Mouse (Mus musculus): ENCODE measurements around the gene Adamts4. TPM values are rescaled to one million over a fixed set of nuclear protein-coding genes. Genes with fewer than 3 reads are reported as not detected.

Gene Adamts4
- polyA plus RNA-seq, 1 experiment from 2014 or later = 1.7 TPM

Other genes with a start within 250 kb of the Adamts4 start
- gene Fcgr4, start 231.5 kb upstream of the Adamts4 start, polyA plus RNA-seq (2014; fragmentation: Nextera tagmentation; extraction: Ambion mirVana) = 0.23 TPM in 1 of 2 replicates, not detected in the other
- 3.8 and 4.4 TPM in 2 replicates for gene Fcgr3, start 185.5 kb upstream of the Adamts4 start, polyA plus RNA-seq (2014; fragmentation: Nextera tagmentation; extraction: Ambion mirVana)
- 2.7 and 5.6 TPM in 2 replicates for gene Cfap126, start 136.5 kb upstream of the Adamts4 start, polyA plus RNA-seq (2014; fragmentation: Nextera tagmentation; extraction: Ambion mirVana)
- 426 and 502 TPM in 2 replicates for gene Sdhc, start 99.8 kb upstream of the Adamts4 start, polyA plus RNA-seq (2014; fragmentation: Nextera tagmentation; extraction: Ambion mirVana)
- gene Mpz, start 99.7 kb upstream of the Adamts4 start, polyA plus RNA-seq (2014; fragmentation: Nextera tagmentation; extraction: Ambion mirVana) = 0.30 TPM in 1 of 2 replicates, not detected in the other
- gene Pcp4l1, start 54.2 kb upstream of the Adamts4 start, polyA plus RNA-seq (2014; fragmentation: Nextera tagmentation; extraction: Ambion mirVana) = 36.2 and 40.0 TPM in 2 replicates
- gene Nr1i3, start 36.5 kb upstream of the Adamts4 start, polyA plus RNA-seq (2014; fragmentation: Nextera tagmentation; extraction: Ambion mirVana) = 0.11 and 0.19 TPM in 2 replicates
- gene Tomm40l, start 27.9 kb upstream of the Adamts4 start, polyA plus RNA-seq (2014; fragmentation: Nextera tagmentation; extraction: Ambion mirVana) = 44.1 and 53.2 TPM in 2 replicates
- 13.6 and 55.4 TPM in 2 replicates for gene Apoa2, start 25.4 kb upstream of the Adamts4 start, polyA plus RNA-seq (2014; fragmentation: Nextera tagmentation; extraction: Ambion mirVana)
- gene Fcer1g, start 16.1 kb upstream of the Adamts4 start, polyA plus RNA-seq (2014; fragmentation: Nextera tagmentation; extraction: Ambion mirVana) = 12.1 and 18.4 TPM in 2 replicates
- 446 and 471 TPM in 2 replicates for gene Ndufs2, start 967 bp downstream of the Adamts4 start, polyA plus RNA-seq (2014; fragmentation: Nextera tagmentation; extraction: Ambion mirVana)
- 48.4 and 49.4 TPM in 2 replicates for gene B4galt3, start 19.9 kb downstream of the Adamts4 start, polyA plus RNA-seq (2014; fragmentation: Nextera tagmentation; extraction: Ambion mirVana)
- gene Ppox, start 30.8 kb downstream of the Adamts4 start, polyA plus RNA-seq (2014; fragmentation: Nextera tagmentation; extraction: Ambion mirVana) = 59.9 and 60.7 TPM in 2 replicates
- 51.2 TPM in 2 replicates for gene Usp21, start 37.6 kb downstream of the Adamts4 start, polyA plus RNA-seq (2014; fragmentation: Nextera tagmentation; extraction: Ambion mirVana)
- gene Ufc1, start 44.6 kb downstream of the Adamts4 start, polyA plus RNA-seq (2014; fragmentation: Nextera tagmentation; extraction: Ambion mirVana) = 90.3 and 92.9 TPM in 2 replicates
- gene Dedd, start 78.7 kb downstream of the Adamts4 start, polyA plus RNA-seq (2014; fragmentation: Nextera tagmentation; extraction: Ambion mirVana) = 40.4 and 45.4 TPM in 2 replicates
- gene Nit1, start 95.2 kb downstream of the Adamts4 start, polyA plus RNA-seq (2014; fragmentation: Nextera tagmentation; extraction: Ambion mirVana) = 24.8 and 30.9 TPM in 2 replicates
- 49.5 and 51.3 TPM in 2 replicates for gene Pfdn2, start 95.2 kb downstream of the Adamts4 start, polyA plus RNA-seq (2014; fragmentation: Nextera tagmentation; extraction: Ambion mirVana)
- 0.49 and 0.51 TPM in 2 replicates for gene Klhdc9, start 110.4 kb downstream of the Adamts4 start, polyA plus RNA-seq (2014; fragmentation: Nextera tagmentation; extraction: Ambion mirVana)
- 0.08 and 0.20 TPM in 2 replicates for gene Nectin4, start 119.7 kb downstream of the Adamts4 start, polyA plus RNA-seq (2014; fragmentation: Nextera tagmentation; extraction: Ambion mirVana)
- 0.18 and 0.44 TPM in 2 replicates for gene Arhgap30, start 138.5 kb downstream of the Adamts4 start, polyA plus RNA-seq (2014; fragmentation: Nextera tagmentation; extraction: Ambion mirVana)
- gene Usf1, start 160.9 kb downstream of the Adamts4 start, polyA plus RNA-seq (2014; fragmentation: Nextera tagmentation; extraction: Ambion mirVana) = 53.3 and 68.2 TPM in 2 replicates
- 0.45 and 1.7 TPM in 2 replicates for gene Tstd1, start 168.5 kb downstream of the Adamts4 start, polyA plus RNA-seq (2014; fragmentation: Nextera tagmentation; extraction: Ambion mirVana)
- 64.1 and 65.7 TPM in 2 replicates for gene F11r, start 187.1 kb downstream of the Adamts4 start, polyA plus RNA-seq (2014; fragmentation: Nextera tagmentation; extraction: Ambion mirVana)

Measured in heart, embryonic 11.5 days (tissue).